Mouse (Mus musculus) intestine, embryonic 16.5 days (tissue): ENCODE measurements at regions not wholly inside any gene's neighbourhood (a gene's known extent, or its start where the extent isn't known, plus 50 kb on each side); places are given as distances from the start of the nearest gene placed in this dataset.

Experiments used
- ATAC-seq: fragments of 200-750 bp; cut with Nextera tagmentation; 2 replicates; pipeline ENCODE4 v1.8.0; 2017; ENCODE audit warnings: moderate TSS enrichment, moderate library complexity
- H3K27ac ChIP-seq: fragments of 300-500 bp; sonication (generic); 2 replicates; pipeline ENCODE4 v1.5.1; 2014; ENCODE audit warnings: mild to moderate bottlenecking, low read length
- H3K27me3 ChIP-seq: fragments of 300-500 bp; sonication (generic); replicated peaks from 2 replicates; pipeline ENCODE4 v1.6.1; 2014; ENCODE audit warnings: low read length, control low read depth, mixed read lengths; ENCODE audit not compliant: control insufficient read depth, insufficient read depth
- H3K36me3 ChIP-seq: fragments of 300-500 bp; sonication (generic); 2 replicates; pipeline ENCODE4 v1.6.1; 2014; ENCODE audit warnings: low read length, control low read depth; ENCODE audit not compliant: control insufficient read depth, insufficient read depth
- H3K4me1 ChIP-seq: fragments of 300-500 bp; sonication (generic); 2 replicates; pipeline ENCODE4 v1.6.1; 2014; ENCODE audit warnings: low read length, control low read depth, mixed read lengths; ENCODE audit not compliant: control insufficient read depth, insufficient read depth
- H3K4me2 ChIP-seq: fragments of 300-500 bp; sonication (generic); 2 replicates; pipeline ENCODE4 v1.6.1; 2014; ENCODE audit warnings: low read depth, low read length, control low read depth
- H3K4me3 ChIP-seq: fragments of 300-500 bp; sonication (generic); 2 replicates; pipeline ENCODE4 v1.5.1; 2014; ENCODE audit warnings: mild to moderate bottlenecking, low read length
- H3K9ac ChIP-seq: fragments of 300-500 bp; sonication (generic); 2 replicates; pipeline ENCODE4 v1.6.1; 2014; ENCODE audit warnings: low read depth, low read length
- H3K9me3 ChIP-seq: fragments of 300-500 bp; sonication (generic); 2 replicates; pipeline ENCODE4 v1.6.1; 2016; ENCODE audit warnings: low read length, control low read depth; ENCODE audit not compliant: control insufficient read depth
- WGBS: fragments of 180-500 bp; shearing (Covaris S2); extraction: QIAGEN DNeasy Blood & Tissue Kit; methylation state at CpG from one replicate; pipeline ENCODE4 v1.1.7; 2014; 5-methylcytosine and 5-hydroxymethylcytosine counted together

DNA sequence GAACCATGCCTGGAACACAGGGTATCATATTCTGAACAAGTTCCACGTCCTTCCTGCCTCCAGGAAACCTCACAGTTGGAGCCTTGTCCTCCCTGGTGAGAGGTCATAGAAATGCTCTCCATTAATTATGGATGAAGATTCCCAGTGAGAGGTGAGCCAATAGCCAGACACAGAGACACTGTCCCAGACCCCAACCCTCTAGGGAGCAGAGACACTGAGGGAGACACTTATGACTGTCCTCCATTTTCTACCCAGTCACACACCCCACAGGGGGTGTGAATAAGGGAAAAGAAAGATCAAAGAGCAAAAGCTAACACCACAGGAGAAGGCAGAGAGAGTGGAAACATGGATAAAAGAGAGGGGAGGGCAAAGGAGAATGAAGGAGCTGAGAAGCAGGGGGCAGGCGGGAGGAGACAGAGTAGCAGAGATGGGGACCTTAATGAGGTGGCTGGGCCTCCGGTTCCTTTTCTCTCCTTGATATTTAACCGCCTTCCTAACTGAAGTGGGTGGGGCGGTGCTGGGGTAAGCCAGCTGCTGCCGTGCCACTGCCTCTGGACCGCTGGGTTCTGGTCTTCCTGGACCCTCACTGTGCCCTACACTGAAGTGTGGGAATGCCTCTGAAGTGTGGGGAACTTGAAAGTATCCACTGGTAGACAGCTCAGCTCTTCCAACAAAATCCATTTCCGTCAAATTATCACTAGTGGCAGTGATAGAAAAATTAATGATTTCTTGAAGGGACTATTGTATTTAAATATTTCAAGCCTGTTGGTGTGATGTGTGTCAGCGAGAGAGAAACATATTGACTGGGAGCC lies 342.6 kb upstream of the Noct start:
- Histone ChIP-seq H3K9me3 (no peaks in the 10 kb centered on the region), H3K4me3 (no peak overlapping the region), H3K4me2 (no peak overlapping the region), H3K27me3 (no peaks in the 10 kb centered on the region), H3K27ac (no peak overlapping the region), H3K9ac (no peak overlapping the region), H3K4me1 (no peaks in the 10 kb centered on the region; the same call in 1 of the 2 replicates), H3K36me3 (no peaks in the 10 kb centered on the region)
- no peak for ATAC-seq
- WGBS: 29% methylated on average over 9 of the region's 9 CpGs

DNA sequence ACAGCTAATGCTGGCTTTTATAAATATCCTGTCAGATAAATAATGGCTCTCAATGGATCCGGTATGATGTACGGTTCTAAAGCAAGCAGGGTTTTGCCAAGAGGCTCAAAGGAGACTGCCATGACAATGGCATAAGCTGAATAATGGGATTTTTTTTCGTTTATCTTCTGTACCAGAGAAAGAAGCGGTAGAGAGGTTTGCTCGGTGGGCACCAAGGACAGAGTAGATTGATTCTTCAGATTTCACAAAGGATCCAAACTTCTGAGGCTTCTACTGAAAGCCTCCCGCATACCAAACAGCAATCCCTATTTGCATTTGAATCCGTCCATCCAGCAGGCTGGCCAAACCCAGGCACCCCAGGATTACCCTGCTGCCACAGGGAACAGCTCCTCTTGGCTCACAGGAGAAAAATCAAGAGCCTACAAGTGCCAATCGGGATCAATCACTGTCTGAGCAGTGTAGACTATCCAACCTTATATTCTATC lies 342.0 kb upstream of the Noct start:
- 34% methylated on average over 8 of the region's 8 CpGs for WGBS
- no peaks in the 10 kb centered on the region; the same call in 1 of the 2 replicates for H3K4me1 ChIP-seq
- no peak overlapping the region for H3K27ac ChIP-seq
- no peak overlapping the region for H3K4me3 ChIP-seq
- no peak for ATAC-seq
- H3K9me3 ChIP-seq: no peaks in the 10 kb centered on the region
- no peak overlapping the region for H3K9ac ChIP-seq
- H3K36me3 ChIP-seq: no peaks in the 10 kb centered on the region
- no peak overlapping the region for H3K4me2 ChIP-seq
- no peaks in the 10 kb centered on the region for H3K27me3 ChIP-seq

DNA sequence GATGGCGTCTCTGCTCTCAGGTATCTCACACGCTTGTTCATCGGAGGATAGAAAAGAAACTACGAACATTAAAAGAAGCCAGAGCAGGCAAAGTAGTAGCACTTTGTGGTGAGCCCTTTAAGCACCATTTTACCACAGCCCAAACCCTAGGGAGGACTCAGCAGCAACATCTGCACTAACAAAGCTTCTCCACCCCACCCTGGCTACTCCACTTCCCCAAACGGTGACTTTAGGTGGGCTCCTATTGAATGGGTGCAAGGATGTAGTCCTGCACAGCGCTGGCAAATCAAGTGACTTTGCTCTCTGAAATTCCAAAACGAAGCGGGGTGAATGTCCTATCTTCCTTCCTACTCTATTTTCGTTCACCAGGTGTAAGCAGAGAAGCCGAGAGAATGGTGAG lies 337.9 kb upstream of the Noct start:
- Histone ChIP-seq H3K27ac (no peak overlapping the region; the same call in 1 of the 2 replicates), H3K4me3 (no peak overlapping the region), H3K27me3 (no peaks in the 10 kb centered on the region), H3K4me1 (no peaks in the 10 kb centered on the region; the same call in 1 of the 2 replicates), H3K36me3 (no peaks in the 10 kb centered on the region), H3K9me3 (no peaks in the 10 kb centered on the region), H3K4me2 (no peak overlapping the region), H3K9ac (no peak overlapping the region)
- 72% methylated on average over 10 of the region's 10 CpGs for WGBS
- no peak for ATAC-seq

DNA sequence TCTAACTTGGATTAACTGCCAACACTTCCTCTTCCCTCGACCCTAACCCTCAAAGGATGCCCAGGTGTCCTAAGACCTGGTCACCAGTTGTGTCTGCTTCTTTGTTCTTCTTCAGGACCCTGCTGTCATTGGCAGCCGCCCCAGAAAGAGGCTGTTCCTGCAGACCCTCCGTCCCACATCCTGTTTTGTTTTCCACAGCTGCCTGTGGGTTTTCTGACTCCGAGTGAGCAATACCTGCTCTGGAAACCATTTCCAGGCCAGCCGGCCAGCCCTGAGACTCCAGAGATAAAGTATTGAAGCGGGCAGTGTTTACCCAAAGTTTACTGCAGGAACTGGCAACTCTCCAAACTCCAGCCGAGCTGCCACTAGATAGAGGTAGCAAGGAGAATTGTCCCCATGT lies 337.2 kb upstream of the Noct start:
- H3K4me2 ChIP-seq: no peak overlapping the region
- H3K27me3 ChIP-seq: no peaks in the 10 kb centered on the region
- ATAC-seq: peak; percentile 21; the same call in 1 of the 2 replicates
- H3K27ac ChIP-seq: 0 out of 2 replicates have a peak overlapping the region, but pooled peaks have one; percentile 30
- no peaks in the 10 kb centered on the region for H3K9me3 ChIP-seq
- H3K9ac ChIP-seq: no peak overlapping the region
- 8% methylated on average over 7 of the region's 7 CpGs for WGBS
- no peaks in the 10 kb centered on the region for H3K36me3 ChIP-seq
- no peak overlapping the region for H3K4me3 ChIP-seq
- no peaks in the 10 kb centered on the region; the same call in 1 of the 2 replicates for H3K4me1 ChIP-seq

DNA sequence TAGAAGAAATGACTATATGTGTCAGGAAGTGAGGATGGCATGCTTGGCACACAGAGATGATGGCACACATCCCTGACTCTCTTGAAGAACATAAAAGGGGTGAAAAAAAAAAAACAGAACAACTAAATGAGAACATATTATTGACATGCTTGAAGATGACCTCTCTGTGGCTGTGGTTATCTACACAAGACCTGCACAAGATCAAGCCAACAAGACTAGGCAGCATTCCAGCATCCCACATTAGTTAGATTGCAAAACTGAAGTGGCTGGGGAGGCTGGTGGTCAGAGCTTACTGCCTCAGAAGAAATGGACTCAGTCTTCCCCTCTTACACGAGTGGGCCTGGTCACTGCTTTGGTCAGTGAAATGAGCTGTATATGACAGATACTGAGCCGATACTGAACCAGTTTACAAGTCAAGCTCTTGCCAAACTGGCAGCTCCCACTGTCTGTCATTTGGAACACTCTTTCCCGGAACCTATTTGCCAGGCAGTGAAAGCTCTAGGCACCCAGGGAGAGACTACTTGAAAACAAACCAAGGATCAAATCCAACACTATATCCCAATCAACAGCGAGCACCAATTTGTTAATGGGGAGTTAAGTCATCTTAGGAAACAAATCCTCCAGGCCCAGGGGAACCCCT lies 335.6 kb upstream of the Noct start:
- Histone ChIP-seq H3K9ac (no peak overlapping the region), H3K4me1 (no peaks in the 10 kb centered on the region; the same call in 1 of the 2 replicates), H3K36me3 (no peaks in the 10 kb centered on the region), H3K27me3 (no peaks in the 10 kb centered on the region), H3K27ac (no peak overlapping the region), H3K4me3 (no peak overlapping the region), H3K9me3 (no peaks in the 10 kb centered on the region), H3K4me2 (no peak overlapping the region)
- no peak for ATAC-seq
- WGBS: 89% methylated on average over 4 of the region's 4 CpGs

DNA sequence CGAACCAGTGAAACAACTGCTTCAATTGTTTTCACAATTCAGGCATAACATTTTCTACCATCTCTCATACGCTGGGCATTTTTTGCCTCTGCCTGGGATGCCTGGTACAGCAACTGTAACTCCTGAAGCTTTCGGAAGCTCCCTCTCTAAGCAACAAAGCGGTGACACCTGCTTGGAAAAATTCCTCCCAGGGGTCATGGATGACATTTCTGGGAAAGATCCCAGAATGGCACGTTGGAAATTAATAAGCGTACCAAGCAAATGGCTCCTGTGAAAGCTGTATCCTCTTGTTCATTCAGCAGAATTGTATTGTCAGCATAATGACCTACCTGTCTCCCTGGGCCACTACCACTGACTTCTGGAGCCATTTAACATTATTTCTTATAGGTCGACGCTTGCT lies 333.7 kb upstream of the Noct start:
- 89% methylated on average over 8 of the region's 8 CpGs for WGBS
- H3K9me3 ChIP-seq: no peaks in the 10 kb centered on the region
- ATAC-seq: no peak

DNA sequence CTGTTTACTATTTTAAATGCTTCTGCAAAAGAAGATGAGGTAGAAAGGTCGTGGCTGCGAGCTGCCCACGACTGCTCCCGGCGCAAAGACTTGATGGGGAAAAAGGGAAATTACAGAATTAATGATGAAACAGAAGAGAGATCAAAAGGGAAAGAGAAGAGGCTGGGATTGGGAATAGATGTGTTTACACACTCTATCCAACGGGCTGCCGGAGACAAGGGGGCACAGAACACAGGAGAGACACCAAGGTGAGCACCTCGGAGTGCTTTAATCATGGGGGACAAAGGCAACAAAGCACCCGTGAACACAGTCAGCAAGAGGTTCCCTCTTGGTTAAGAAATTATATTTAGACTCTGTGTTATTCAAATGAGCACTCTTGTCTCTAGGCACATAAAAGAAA lies 326.1 kb upstream of the Noct start:
- no peaks in the 10 kb centered on the region for H3K9me3 ChIP-seq
- 69% methylated on average over 9 of the region's 9 CpGs for WGBS
- H3K27ac ChIP-seq: no peak overlapping the region
- H3K27me3 ChIP-seq: no peaks in the 10 kb centered on the region
- H3K9ac ChIP-seq: no peak overlapping the region
- no peaks in the 10 kb centered on the region for H3K4me1 ChIP-seq
- no peak overlapping the region for H3K4me2 ChIP-seq
- H3K36me3 ChIP-seq: no peaks in the 10 kb centered on the region
- no peak for ATAC-seq
- no peak overlapping the region for H3K4me3 ChIP-seq

More for the DNA sequence above, 333.7 kb upstream of the Noct start:
- Histone ChIP-seq H3K4me2 (no peak overlapping the region), H3K4me1 (no peaks in the 10 kb centered on the region; the same call in 1 of the 2 replicates), H3K27ac (no peak overlapping the region), H3K36me3 (no peaks in the 10 kb centered on the region), H3K4me3 (no peak overlapping the region), H3K27me3 (no peaks in the 10 kb centered on the region), H3K9ac (no peak overlapping the region)

DNA sequence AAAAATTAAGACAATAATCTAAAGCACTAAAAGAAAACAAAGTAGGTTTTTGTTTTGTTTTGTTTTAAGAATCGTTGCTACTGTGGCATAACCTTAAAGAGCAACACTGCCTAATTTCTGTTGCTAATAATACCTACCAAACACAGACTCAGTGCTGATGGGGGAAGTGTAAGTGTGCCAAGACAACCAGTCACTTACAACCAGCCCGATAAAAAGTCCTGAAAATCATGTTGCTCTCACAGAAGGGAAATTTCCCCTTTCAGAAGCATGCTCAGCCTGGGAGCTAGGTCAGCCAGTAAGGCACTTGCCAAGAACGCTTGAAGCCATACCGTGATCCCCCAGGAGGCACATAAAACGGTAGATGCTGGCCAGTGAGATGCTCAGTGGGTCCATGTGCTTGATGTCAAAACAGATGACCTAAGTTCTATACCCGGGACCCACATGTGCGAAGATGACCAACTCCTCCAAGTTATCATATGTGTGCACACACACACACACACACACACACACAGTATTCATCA lies 324.4 kb upstream of the Noct start:
- no peak for ATAC-seq
- 83% methylated on average over 7 of the region's 7 CpGs for WGBS
- Histone ChIP-seq H3K4me2 (no peak overlapping the region), H3K27me3 (no peaks in the 10 kb centered on the region), H3K36me3 (no peaks in the 10 kb centered on the region), H3K4me1 (no peaks in the 10 kb centered on the region), H3K9me3 (no peaks in the 10 kb centered on the region), H3K27ac (no peak overlapping the region), H3K4me3 (no peak overlapping the region), H3K9ac (no peak overlapping the region)

DNA sequence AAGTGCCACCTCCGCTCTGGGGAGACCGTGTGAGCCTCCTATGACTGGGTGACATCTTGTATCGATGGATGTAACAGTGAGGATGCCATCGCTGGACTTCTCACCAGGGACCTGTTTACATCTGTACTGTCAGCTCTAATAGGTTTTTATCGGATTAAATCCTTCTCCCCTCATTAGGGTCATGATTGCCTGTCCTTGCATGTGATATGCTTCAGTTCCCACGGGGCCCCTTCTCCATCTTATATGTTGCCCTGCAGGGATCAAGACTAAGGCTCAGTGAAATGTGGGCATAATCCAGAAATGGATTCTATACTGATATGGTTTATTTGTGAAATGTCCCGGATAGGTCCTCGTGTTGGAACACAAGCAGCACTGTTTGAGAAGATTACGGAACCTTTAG lies 323.7 kb upstream of the Noct start:
- no peak overlapping the region for H3K4me3 ChIP-seq
- H3K36me3 ChIP-seq: no peaks in the 10 kb centered on the region
- H3K27ac ChIP-seq: no peak overlapping the region
- no peak overlapping the region for H3K4me2 ChIP-seq
- no peaks in the 10 kb centered on the region for H3K9me3 ChIP-seq
- no peaks in the 10 kb centered on the region for H3K27me3 ChIP-seq
- no peak overlapping the region for H3K9ac ChIP-seq
- 91% methylated on average over 9 of the region's 9 CpGs for WGBS
- H3K4me1 ChIP-seq: peaks cover 5% of the 10 kb centered on the region
- no peak for ATAC-seq
